Comparison of ENCODE assay signal across 11 mouse cellular contexts in genomic region chrX:152235758-152236157, GRCm38 (mm10). TPM values are rescaled to one million over a fixed set of nuclear protein-coding genes. Genes with fewer than 3 reads are reported as not detected.
DNase-seq lines count a peak whose midpoint lies in the region; ATAC-seq and TF ChIP-seq lines count a peak whose summit lies in the region.
"Had no signal": no experiment of that assay in that cellular context is flagged by ENCODE, and none has a peak within 500 bp of the region (broad histone marks: within the 10 kb centered on the region; RNA-seq: fewer than 3 reads in every experiment).

No protein-coding gene starts in this region.

- WGBS in forebrain, embryonic 13.5 days: 86% methylated on average over 2 of the region's 2 CpGs
- 87% methylated on average over 2 of the region's 2 CpGs for WGBS in forebrain, embryonic 11.5 days
- 84% methylated on average over 2 of the region's 2 CpGs for WGBS in limb, embryonic 13.5 days
- WGBS in limb, embryonic 10.5 days: 81% methylated on average over 2 of the region's 2 CpGs
- 81% methylated on average over 2 of the region's 2 CpGs for WGBS in hindbrain, embryonic 15.5 days
- 89% methylated on average over 2 of the region's 2 CpGs for WGBS in midbrain, postnatal 0 days

- no peaks in the 10 kb centered on the region for H3K27me3 ChIP-seq in forebrain, embryonic 13.5 days
- H3K27me3 ChIP-seq in forebrain, embryonic 11.5 days (ENCODE audit: control insufficient read depth, insufficient read depth, low read length): no peaks in the 10 kb centered on the region
- no peaks in the 10 kb centered on the region for H3K27me3 ChIP-seq in limb, embryonic 13.5 days
- 0 out of 2 replicates have a peak, but pooled peaks cover under 1% of the 10 kb centered on the region for H3K27me3 ChIP-seq in limb, embryonic 10.5 days (ENCODE audit: low read depth, poor library complexity, severe bottlenecking)
- H3K27me3 ChIP-seq in hindbrain, embryonic 15.5 days: no peaks in the 10 kb centered on the region; the same call in 1 of the 2 replicates
- H3K27me3 ChIP-seq in midbrain, postnatal 0 days (ENCODE audit: insufficient read depth, low read length): no peaks in the 10 kb centered on the region

- no peak for TF ChIP-seq CTCF in midbrain, postnatal 0 days (IDR thresholded peaks at IDR 0.05)

- no peaks in the 10 kb centered on the region for H3K9me3 ChIP-seq in forebrain, embryonic 13.5 days (replicated peaks)
- H3K9me3 ChIP-seq in forebrain, embryonic 11.5 days (ENCODE audit: control insufficient read depth, low read length): no peaks in the 10 kb centered on the region
- H3K9me3 ChIP-seq in limb, embryonic 13.5 days: no peaks in the 10 kb centered on the region
- H3K9me3 ChIP-seq in limb, embryonic 10.5 days (replicated peaks): no peaks in the 10 kb centered on the region
- H3K9me3 ChIP-seq in hindbrain, embryonic 15.5 days: no peaks in the 10 kb centered on the region
- no peaks in the 10 kb centered on the region for H3K9me3 ChIP-seq in midbrain, postnatal 0 days (ENCODE audit: low read length)

- ATAC-seq in forebrain, embryonic 13.5 days: no peak
- ATAC-seq in forebrain, embryonic 11.5 days (replicated peaks; ENCODE audit: low FRiP score): no peak
- no peak for ATAC-seq in limb, embryonic 13.5 days (ENCODE audit: low FRiP score, low read depth)
- no peak for ATAC-seq in hindbrain, embryonic 15.5 days (ENCODE audit: low FRiP score, low read depth)
- ATAC-seq in midbrain, postnatal 0 days (ENCODE audit: low FRiP score): no peak
- no peak for ATAC-seq in erythroid progenitor cell, adult 5-6 weeks (replicated peaks; ENCODE audit: low FRiP score, poor library complexity, severe bottlenecking)

- H3K4me3 ChIP-seq in forebrain, embryonic 13.5 days: no peak overlapping the region
- no peak overlapping the region for H3K4me3 ChIP-seq in forebrain, embryonic 11.5 days (ENCODE audit: low read depth, low read length)
- 0 out of 2 replicates have a peak overlapping the region, but pooled peaks have one; percentile 82 for H3K4me3 ChIP-seq in limb, embryonic 13.5 days
- no peak overlapping the region for H3K4me3 ChIP-seq in limb, embryonic 10.5 days
- H3K4me3 ChIP-seq in hindbrain, embryonic 15.5 days: no peak overlapping the region
- no peak overlapping the region for H3K4me3 ChIP-seq in midbrain, postnatal 0 days (ENCODE audit: low read depth, low read length)

- no peak overlapping the region for H3K9ac ChIP-seq in forebrain, embryonic 13.5 days
- H3K9ac ChIP-seq in forebrain, embryonic 11.5 days (ENCODE audit: low read length): no peak overlapping the region
- H3K9ac ChIP-seq in limb, embryonic 13.5 days: no peak overlapping the region
- H3K9ac ChIP-seq in hindbrain, embryonic 15.5 days: no peak overlapping the region
- no peak overlapping the region for H3K9ac ChIP-seq in midbrain, postnatal 0 days (replicated peaks; ENCODE audit: low read length, poor library complexity, severe bottlenecking)

- H3K27ac ChIP-seq in forebrain, embryonic 13.5 days: no peak overlapping the region
- H3K27ac ChIP-seq in forebrain, embryonic 11.5 days (ENCODE audit: low read depth, low read length): no peak overlapping the region
- H3K27ac ChIP-seq in limb, embryonic 13.5 days: no peak overlapping the region
- no peak overlapping the region for H3K27ac ChIP-seq in limb, embryonic 10.5 days
- H3K27ac ChIP-seq in hindbrain, embryonic 15.5 days (replicated peaks): no peak overlapping the region
- no peak overlapping the region for H3K27ac ChIP-seq in midbrain, postnatal 0 days (ENCODE audit: low read depth, low read length)

- peak overlapping the region; percentile 77 for H3K4me2 ChIP-seq in forebrain, embryonic 13.5 days
- H3K4me2 ChIP-seq in forebrain, embryonic 11.5 days (ENCODE audit: low read depth, low read length, severe bottlenecking): no peak overlapping the region
- peak overlapping the region; percentile 85 for H3K4me2 ChIP-seq in limb, embryonic 13.5 days (replicated peaks)
- H3K4me2 ChIP-seq in hindbrain, embryonic 15.5 days: peak overlapping the region; percentile 78; the same call in 1 of the 2 replicates
- H3K4me2 ChIP-seq in midbrain, postnatal 0 days (ENCODE audit: low read depth, low read length, poor library complexity, severe bottlenecking): peak overlapping the region; percentile 73; the same call in 1 of the 2 replicates

- peaks cover 20% of the 10 kb centered on the region for H3K4me1 ChIP-seq in forebrain, embryonic 13.5 days
- peaks cover 3% of the 10 kb centered on the region for H3K4me1 ChIP-seq in forebrain, embryonic 11.5 days (replicated peaks; ENCODE audit: control insufficient read depth, insufficient read depth, low read length)
- peaks cover 16% of the 10 kb centered on the region for H3K4me1 ChIP-seq in limb, embryonic 13.5 days
- H3K4me1 ChIP-seq in limb, embryonic 10.5 days: peaks cover 14% of the 10 kb centered on the region
- peaks cover 24% of the 10 kb centered on the region for H3K4me1 ChIP-seq in hindbrain, embryonic 15.5 days (replicated peaks)
- peaks cover 8% of the 10 kb centered on the region; the same call in 1 of the 2 replicates for H3K4me1 ChIP-seq in midbrain, postnatal 0 days (ENCODE audit: insufficient read depth, low read length)

- DNase-seq in forebrain, embryonic 11.5 days (ENCODE audit: low spot score): no peak
- no peak for DNase-seq in limb, embryonic 10.5 days (ENCODE audit: low spot score)
- no peak for DNase-seq in midbrain, postnatal 0 days (ENCODE audit: low spot score)
- no peak for DNase-seq in left cerebral cortex, adult 18-20 months (ENCODE audit: low spot score in 2 of 2)
- DNase-seq: adrenal gland, postnatal 25 days; cerebellum, adult 2 months; kidney, adult 9 months had no signal

- peaks cover 28% of the 10 kb centered on the region for H3K36me3 ChIP-seq in forebrain, embryonic 13.5 days (ENCODE audit: poor library complexity, severe bottlenecking)
- no peaks in the 10 kb centered on the region; the same call in 1 of the 2 replicates for H3K36me3 ChIP-seq in forebrain, embryonic 11.5 days (ENCODE audit: control insufficient read depth, insufficient read depth, low read length)
- peaks cover 32% of the 10 kb centered on the region for H3K36me3 ChIP-seq in limb, embryonic 13.5 days
- peaks cover 45% of the 10 kb centered on the region for H3K36me3 ChIP-seq in limb, embryonic 10.5 days
- H3K36me3 ChIP-seq in hindbrain, embryonic 15.5 days: peaks cover 18% of the 10 kb centered on the region
- H3K36me3 ChIP-seq in midbrain, postnatal 0 days (ENCODE audit: insufficient read depth, low read length): peaks cover 13% of the 10 kb centered on the region

RNA-seq across cellular contexts. Expression of gene Kdm5c, which starts 2.9 kb away (rescaled TPM):
- 36.1 and 39.6 TPM in 2 replicates for polyA plus RNA-seq in forebrain, embryonic 13.5 days (2015; fragmentation: Nextera tagmentation; extraction: Ambion mirVana)
- 46.3 and 46.6 TPM in 2 replicates for polyA plus RNA-seq in forebrain, embryonic 11.5 days (2014; fragmentation: Nextera tagmentation; extraction: Ambion mirVana)
- 38.2 and 48.4 TPM in 2 replicates for polyA plus RNA-seq in limb, embryonic 13.5 days (2015; fragmentation: Nextera tagmentation; extraction: Ambion mirVana)
- polyA plus RNA-seq in limb, embryonic 10.5 days (2016; fragmentation: Nextera tagmentation; extraction: Ambion mirVana): 67.1 and 70.5 TPM in 2 replicates
- polyA plus RNA-seq in hindbrain, embryonic 15.5 days (2015; fragmentation: Nextera tagmentation; extraction: Ambion mirVana): 31.0 and 31.3 TPM in 2 replicates
- total RNA-seq in midbrain, postnatal 0 days (2014; rRNA removed): 54.4 and 58.3 TPM in 2 replicates
- 17.6 and 26.0 TPM in 2 replicates for polyA plus RNA-seq in midbrain, postnatal 0 days (2015; fragmentation: Nextera tagmentation; extraction: Ambion mirVana)
- total RNA-seq in erythroid progenitor cell, adult 5-6 weeks (2015; ENCODE audit: low replicate concordance): 32.3 and 35.7 TPM in 2 replicates
- total RNA-seq in erythroid progenitor cell, adult 5-6 weeks (2017; ENCODE audit: low replicate concordance): 51.4 and 66.9 TPM in 2 replicates
- 10 to 100 TPM; 47.1 to 65.7 TPM for total RNA-seq in left cerebral cortex, adult 18-20 months (2021)
